Mouse (Mus musculus): ENCODE data around the gene Nqo1. TPM values are rescaled to one million over a fixed set of nuclear protein-coding genes. Genes with fewer than 3 reads are reported as not detected.
A peak's percentile ranks its signal among the peaks of the same experiment; 100 is the strongest.

The Nqo1 gene
- 13.9 and 15.0 TPM in 2 replicates for polyA plus RNA-seq (2014; fragmentation: Nextera tagmentation; extraction: Ambion mirVana)

GRCm38 (mm10) chr8:107403038-107403781 lies at the start of gene Nqo1:
Nqo1 (minus strand) TSS chr8:107403206.
- ATAC-seq (ENCODE audit: insufficient number of reproducible peaks, insufficient read depth, low FRiP score, low read depth), result peak; percentile 94

DNA sequence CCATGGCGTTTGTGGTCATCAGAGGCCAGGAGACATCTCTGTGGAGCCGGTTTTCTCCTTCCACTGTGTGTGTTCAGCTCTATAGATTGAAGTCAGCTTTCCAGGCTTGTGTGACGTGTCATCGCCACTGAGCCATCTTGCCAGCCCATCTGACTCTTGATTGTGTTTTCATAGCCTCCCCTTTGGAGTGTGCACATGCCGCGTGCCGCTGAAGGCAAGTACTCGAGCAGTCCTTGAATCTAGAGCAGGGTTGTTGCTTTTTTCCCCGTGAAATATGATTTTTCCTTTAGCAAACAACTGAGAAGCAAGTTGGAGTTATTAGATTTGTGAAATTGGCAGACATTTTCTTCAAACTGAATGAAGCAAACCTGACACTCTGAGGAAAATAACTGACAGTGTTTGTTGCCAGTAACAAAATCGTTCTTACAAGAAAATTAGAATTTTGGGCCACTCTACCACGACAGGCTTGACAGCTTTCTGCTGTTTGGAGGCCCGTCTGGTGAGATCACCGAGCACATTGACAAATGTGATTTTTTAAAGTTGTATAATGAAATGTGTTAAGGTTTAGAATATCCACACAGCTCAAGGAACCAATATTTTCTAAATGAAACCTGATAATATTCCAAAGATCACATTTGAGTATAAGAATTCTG lies 48.5 kb upstream of the Nqo1 start:
- no peak overlapping the region for H3K4me3 ChIP-seq (ENCODE audit: low read depth, low read length)
- no peak overlapping the region for H3K9ac ChIP-seq (replicated peaks; ENCODE audit: low read depth, low read length)
- no peaks in the 10 kb centered on the region for H3K9me3 ChIP-seq (ENCODE audit: control insufficient read depth, low read depth, low read length)
- H3K4me1 ChIP-seq (ENCODE audit: control insufficient read depth, insufficient read depth, low read length), result no peaks in the 10 kb centered on the region
- WGBS, result 87% methylated on average over 13 of the region's 13 CpGs
- ATAC-seq (ENCODE audit: insufficient number of reproducible peaks, insufficient read depth, low FRiP score, low read depth), result no peak
- no peaks in the 10 kb centered on the region for H3K27me3 ChIP-seq (ENCODE audit: control insufficient read depth, insufficient read depth, low read length)
- H3K36me3 ChIP-seq (ENCODE audit: control insufficient read depth, insufficient read depth, low read length), result peaks cover 5% of the 10 kb centered on the region; the same call in 1 of the 2 replicates
- no peak overlapping the region for H3K27ac ChIP-seq (ENCODE audit: low read length)
- no peak overlapping the region for H3K4me2 ChIP-seq (replicated peaks; ENCODE audit: low read depth, low read length)

More at GRCm38 (mm10) chr8:107403038-107403781, at the start of gene Nqo1:
- Histone ChIP-seq H3K4me2 (replicated peaks; ENCODE audit: low read depth, low read length) (peak within 1 kb of the TSS; percentile 45), H3K4me3 (ENCODE audit: low read depth, low read length) (peak within 1 kb of the TSS; percentile 34), H3K4me1 (ENCODE audit: control insufficient read depth, insufficient read depth, low read length) (0 out of 2 replicates have a peak, but pooled peaks cover 2% of the 10 kb centered on the region), H3K27me3 (ENCODE audit: control insufficient read depth, insufficient read depth, low read length) (no peaks in the 10 kb centered on the region), H3K9me3 (ENCODE audit: control insufficient read depth, low read depth, low read length) (no peaks in the 10 kb centered on the region), H3K27ac (ENCODE audit: low read length) (peak within 1 kb of the TSS; percentile 24; the same call in 1 of the 2 replicates), H3K9ac (replicated peaks; ENCODE audit: low read depth, low read length) (no peak within 1 kb of the TSS), H3K36me3 (ENCODE audit: control insufficient read depth, insufficient read depth, low read length) (no peaks in the 10 kb centered on the region)
- 11% methylated on average over 22 of the region's 22 CpGs for WGBS

DNA sequence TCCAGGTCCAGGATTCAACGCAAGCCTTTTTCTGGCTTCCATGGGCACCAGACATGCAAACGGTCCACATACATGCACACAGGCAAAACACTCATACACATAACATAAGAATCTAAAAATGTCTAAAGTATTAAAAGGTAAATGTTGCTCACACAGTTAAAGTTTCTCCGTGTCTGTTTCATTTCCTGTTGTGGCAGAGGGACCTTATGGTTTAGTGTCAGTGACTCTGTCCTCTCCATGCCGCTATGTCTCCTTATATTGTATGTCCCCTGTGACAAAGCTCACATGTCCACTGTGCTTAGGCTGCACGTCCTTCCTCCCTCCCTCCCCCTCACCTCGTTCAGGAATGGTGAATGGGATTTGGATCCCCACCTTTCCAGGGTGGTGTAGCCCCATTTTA lies 46.6 kb upstream of the Nqo1 start:
- no peak overlapping the region for H3K4me2 ChIP-seq (replicated peaks; ENCODE audit: low read depth, low read length)
- H3K9ac ChIP-seq (replicated peaks; ENCODE audit: low read depth, low read length), result no peak overlapping the region
- WGBS, result 75% methylated on average over 6 of the region's 6 CpGs
- no peak overlapping the region for H3K4me3 ChIP-seq (ENCODE audit: low read depth, low read length)
- H3K4me1 ChIP-seq (ENCODE audit: control insufficient read depth, insufficient read depth, low read length), result peaks cover 1% of the 10 kb centered on the region; the same call in 1 of the 2 replicates
- no peak for ATAC-seq (ENCODE audit: insufficient number of reproducible peaks, insufficient read depth, low FRiP score, low read depth)
- H3K27ac ChIP-seq (ENCODE audit: low read length), result no peak overlapping the region
- H3K27me3 ChIP-seq (ENCODE audit: control insufficient read depth, insufficient read depth, low read length), result no peaks in the 10 kb centered on the region
- peaks cover 5% of the 10 kb centered on the region; the same call in 1 of the 2 replicates for H3K36me3 ChIP-seq (ENCODE audit: control insufficient read depth, insufficient read depth, low read length)
- H3K9me3 ChIP-seq (ENCODE audit: control insufficient read depth, low read depth, low read length), result no peaks in the 10 kb centered on the region

DNA sequence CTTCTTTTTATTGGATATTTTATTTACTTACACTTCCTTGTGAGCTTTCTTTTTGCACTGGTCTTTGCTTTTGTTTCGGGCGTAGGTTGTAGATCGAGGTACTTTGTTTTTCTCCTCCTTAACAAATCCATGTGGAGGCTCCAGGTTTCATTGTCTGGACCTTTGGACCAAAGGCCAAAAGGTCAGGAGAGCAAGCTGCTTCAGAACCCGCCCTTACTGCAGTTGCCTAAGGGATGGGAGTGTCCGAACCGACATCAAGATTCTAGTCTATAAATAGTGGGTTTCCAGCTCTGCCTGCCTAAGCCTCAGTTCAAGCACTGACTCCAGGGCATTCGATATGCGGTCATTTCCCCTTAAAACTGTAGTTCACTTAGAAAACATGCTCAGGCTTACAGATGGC lies 46.1 kb upstream of the Nqo1 start:
- H3K4me2 ChIP-seq (replicated peaks; ENCODE audit: low read depth, low read length), result no peak overlapping the region
- H3K4me3 ChIP-seq (ENCODE audit: low read depth, low read length), result no peak overlapping the region
- WGBS, result 58% methylated on average over 8 of the region's 8 CpGs
- H3K27ac ChIP-seq (ENCODE audit: low read length), result no peak overlapping the region
- ATAC-seq (ENCODE audit: insufficient number of reproducible peaks, insufficient read depth, low FRiP score, low read depth), result no peak
- no peaks in the 10 kb centered on the region for H3K9me3 ChIP-seq (ENCODE audit: control insufficient read depth, low read depth, low read length)
- H3K4me1 ChIP-seq (ENCODE audit: control insufficient read depth, insufficient read depth, low read length), result peaks cover 3% of the 10 kb centered on the region; the same call in 1 of the 2 replicates
- peaks cover 5% of the 10 kb centered on the region; the same call in 1 of the 2 replicates for H3K36me3 ChIP-seq (ENCODE audit: control insufficient read depth, insufficient read depth, low read length)
- no peak overlapping the region for H3K9ac ChIP-seq (replicated peaks; ENCODE audit: low read depth, low read length)
- H3K27me3 ChIP-seq (ENCODE audit: control insufficient read depth, insufficient read depth, low read length), result no peaks in the 10 kb centered on the region

- WGBS, result 68% methylated on average over 4 of the region's 4 CpGs
Observed at GRCm38 (mm10) chr8:107448382-107448889, 45.4 kb upstream of the Nqo1 start.

DNA sequence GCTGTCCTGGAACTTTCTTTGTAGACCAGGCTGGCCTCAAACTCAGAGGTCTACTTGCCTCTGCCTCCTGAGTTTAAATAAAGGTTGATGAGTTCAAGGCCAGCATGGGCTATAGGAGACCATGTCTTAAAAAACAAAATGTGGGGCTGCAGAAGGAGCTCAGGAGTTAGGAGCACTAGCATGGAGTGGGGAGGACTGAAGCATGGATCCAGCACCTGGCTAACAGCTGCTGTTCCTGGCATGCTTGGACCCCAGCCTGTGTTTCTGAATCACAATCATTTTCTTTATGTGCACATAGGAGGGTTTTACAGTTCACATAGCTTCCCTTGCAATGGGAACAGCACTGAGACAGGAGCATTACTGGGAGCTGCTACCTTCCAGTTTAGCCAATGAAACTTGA lies 44.7 kb upstream of the Nqo1 start:
- peaks cover 3% of the 10 kb centered on the region; the same call in 1 of the 2 replicates for H3K4me1 ChIP-seq (ENCODE audit: control insufficient read depth, insufficient read depth, low read length)
- H3K9ac ChIP-seq (replicated peaks; ENCODE audit: low read depth, low read length), result no peak overlapping the region
- no peaks in the 10 kb centered on the region for H3K27me3 ChIP-seq (ENCODE audit: control insufficient read depth, insufficient read depth, low read length)
- no peak overlapping the region for H3K4me2 ChIP-seq (replicated peaks; ENCODE audit: low read depth, low read length)
- H3K9me3 ChIP-seq (ENCODE audit: control insufficient read depth, low read depth, low read length), result no peaks in the 10 kb centered on the region
- ATAC-seq (ENCODE audit: insufficient number of reproducible peaks, insufficient read depth, low FRiP score, low read depth), result no peak
- no peaks in the 10 kb centered on the region for H3K36me3 ChIP-seq (ENCODE audit: control insufficient read depth, insufficient read depth, low read length)
- no peak overlapping the region for H3K4me3 ChIP-seq (ENCODE audit: low read depth, low read length)
- H3K27ac ChIP-seq (ENCODE audit: low read length), result no peak overlapping the region

More at GRCm38 (mm10) chr8:107448382-107448889, 45.4 kb upstream of the Nqo1 start:
- ATAC-seq (ENCODE audit: insufficient number of reproducible peaks, insufficient read depth, low FRiP score, low read depth), result no peak
- Histone ChIP-seq H3K4me3 (ENCODE audit: low read depth, low read length) (no peak overlapping the region), H3K9ac (replicated peaks; ENCODE audit: low read depth, low read length) (no peak overlapping the region), H3K9me3 (ENCODE audit: control insufficient read depth, low read depth, low read length) (no peaks in the 10 kb centered on the region), H3K36me3 (ENCODE audit: control insufficient read depth, insufficient read depth, low read length) (peaks cover 1% of the 10 kb centered on the region; the same call in 1 of the 2 replicates), H3K4me1 (ENCODE audit: control insufficient read depth, insufficient read depth, low read length) (peaks cover 3% of the 10 kb centered on the region; the same call in 1 of the 2 replicates), H3K27ac (ENCODE audit: low read length) (no peak overlapping the region), H3K27me3 (ENCODE audit: control insufficient read depth, insufficient read depth, low read length) (no peaks in the 10 kb centered on the region), H3K4me2 (replicated peaks; ENCODE audit: low read depth, low read length) (no peak overlapping the region)

GRCm38 (mm10) chr8:107444626-107445025 lies 41.6 kb upstream of the Nqo1 start:
- Histone ChIP-seq H3K4me1 (ENCODE audit: control insufficient read depth, insufficient read depth, low read length) (peaks cover 3% of the 10 kb centered on the region; the same call in 1 of the 2 replicates), H3K4me2 (replicated peaks; ENCODE audit: low read depth, low read length) (no peak overlapping the region), H3K27me3 (ENCODE audit: control insufficient read depth, insufficient read depth, low read length) (no peaks in the 10 kb centered on the region), H3K27ac (ENCODE audit: low read length) (peak overlapping the region; percentile 15; the same call in 1 of the 2 replicates), H3K9ac (replicated peaks; ENCODE audit: low read depth, low read length) (no peak overlapping the region), H3K36me3 (ENCODE audit: control insufficient read depth, insufficient read depth, low read length) (no peaks in the 10 kb centered on the region), H3K9me3 (ENCODE audit: control insufficient read depth, low read depth, low read length) (no peaks in the 10 kb centered on the region), H3K4me3 (ENCODE audit: low read depth, low read length) (no peak overlapping the region)
- ATAC-seq (ENCODE audit: insufficient number of reproducible peaks, insufficient read depth, low FRiP score, low read depth), result no peak
- 69% methylated on average over 3 of the region's 3 CpGs for WGBS

DNA sequence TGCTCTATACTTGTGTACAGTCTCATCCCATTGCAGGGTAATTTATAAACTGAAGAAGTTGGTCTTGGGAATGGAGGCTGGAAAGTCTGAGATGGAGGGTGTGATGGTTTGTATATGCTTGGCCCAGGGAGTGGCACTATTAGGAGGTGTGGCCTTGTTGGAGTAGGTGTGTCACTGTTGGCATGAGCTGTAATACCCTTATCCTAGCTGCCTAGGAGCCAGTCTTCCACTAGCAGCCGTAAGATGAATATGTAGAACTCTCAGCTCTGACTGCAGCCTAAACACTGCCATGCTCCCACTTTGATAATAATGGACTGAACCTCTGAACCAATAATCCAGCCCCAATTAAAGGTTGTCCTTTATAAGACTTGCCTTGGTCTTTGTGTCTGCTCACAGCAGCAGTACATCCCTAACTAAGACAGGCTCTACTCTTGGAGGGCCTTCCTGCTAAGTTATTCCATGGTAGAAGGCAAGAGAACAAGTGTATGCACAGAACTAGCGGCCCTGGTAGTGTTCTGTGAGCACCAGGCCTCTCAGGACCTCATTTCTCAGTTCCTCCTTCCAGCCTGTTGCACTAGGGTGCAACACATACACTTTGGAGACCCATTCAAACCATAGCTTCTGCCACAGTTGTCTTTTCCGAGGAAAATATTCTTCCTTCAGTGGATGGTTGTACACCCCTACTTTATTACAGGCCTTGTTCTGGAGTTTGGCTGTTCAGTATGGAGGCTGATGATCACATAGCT lies 37.0 kb upstream of the Nqo1 start:
- Histone ChIP-seq H3K9me3 (ENCODE audit: control insufficient read depth, low read depth, low read length) (no peaks in the 10 kb centered on the region), H3K4me2 (replicated peaks; ENCODE audit: low read depth, low read length) (no peak overlapping the region), H3K4me3 (ENCODE audit: low read depth, low read length) (no peak overlapping the region), H3K27ac (ENCODE audit: low read length) (no peak overlapping the region), H3K27me3 (ENCODE audit: control insufficient read depth, insufficient read depth, low read length) (no peaks in the 10 kb centered on the region), H3K9ac (replicated peaks; ENCODE audit: low read depth, low read length) (no peak overlapping the region), H3K4me1 (ENCODE audit: control insufficient read depth, insufficient read depth, low read length) (peaks cover 10% of the 10 kb centered on the region), H3K36me3 (ENCODE audit: control insufficient read depth, insufficient read depth, low read length) (no peaks in the 10 kb centered on the region)
- 81% methylated on average over 3 of the region's 3 CpGs for WGBS
- no peak for ATAC-seq (ENCODE audit: insufficient number of reproducible peaks, insufficient read depth, low FRiP score, low read depth)

All from stomach, embryonic 14.5 days (tissue).